Mouse (Mus musculus) right cerebral cortex, postnatal 25 days (tissue): ENCODE data around the gene Zfp398.

Source experiments
- DNase-seq: peaks from one replicate; pipeline ENCODE4 v3.0.0; 2022

Zfp398 gene

DNA sequence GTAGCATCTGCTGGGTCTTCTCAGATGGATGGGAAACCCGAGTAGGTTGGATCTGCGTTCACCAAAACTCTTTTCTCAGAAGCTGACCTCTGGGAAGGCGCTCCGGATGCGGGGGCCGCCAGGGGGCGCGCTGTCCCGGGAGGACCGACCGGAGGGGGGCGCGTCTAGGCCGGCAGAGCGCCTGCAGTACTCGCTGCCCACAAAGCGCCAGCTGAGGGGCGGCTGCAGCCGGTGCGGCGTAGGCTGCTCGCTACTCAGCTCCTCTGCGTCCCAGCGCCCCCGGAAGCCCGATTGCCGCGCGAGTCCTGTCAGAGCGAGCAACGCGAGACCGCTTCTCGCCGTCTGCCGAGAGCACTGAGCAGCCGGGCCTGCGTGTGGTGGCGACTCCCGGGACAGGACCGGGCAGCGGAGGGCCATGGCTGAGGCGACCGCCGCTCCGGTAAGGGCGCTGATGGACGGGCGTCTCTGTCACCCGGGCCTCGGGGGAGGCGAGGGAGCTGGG lies at the start of gene Zfp398:
Gene Zfp398 (plus strand): TSS at position 180 of the 502 bp plus-strand sequence.
- peak; percentile 96 for DNase-seq

DNA sequence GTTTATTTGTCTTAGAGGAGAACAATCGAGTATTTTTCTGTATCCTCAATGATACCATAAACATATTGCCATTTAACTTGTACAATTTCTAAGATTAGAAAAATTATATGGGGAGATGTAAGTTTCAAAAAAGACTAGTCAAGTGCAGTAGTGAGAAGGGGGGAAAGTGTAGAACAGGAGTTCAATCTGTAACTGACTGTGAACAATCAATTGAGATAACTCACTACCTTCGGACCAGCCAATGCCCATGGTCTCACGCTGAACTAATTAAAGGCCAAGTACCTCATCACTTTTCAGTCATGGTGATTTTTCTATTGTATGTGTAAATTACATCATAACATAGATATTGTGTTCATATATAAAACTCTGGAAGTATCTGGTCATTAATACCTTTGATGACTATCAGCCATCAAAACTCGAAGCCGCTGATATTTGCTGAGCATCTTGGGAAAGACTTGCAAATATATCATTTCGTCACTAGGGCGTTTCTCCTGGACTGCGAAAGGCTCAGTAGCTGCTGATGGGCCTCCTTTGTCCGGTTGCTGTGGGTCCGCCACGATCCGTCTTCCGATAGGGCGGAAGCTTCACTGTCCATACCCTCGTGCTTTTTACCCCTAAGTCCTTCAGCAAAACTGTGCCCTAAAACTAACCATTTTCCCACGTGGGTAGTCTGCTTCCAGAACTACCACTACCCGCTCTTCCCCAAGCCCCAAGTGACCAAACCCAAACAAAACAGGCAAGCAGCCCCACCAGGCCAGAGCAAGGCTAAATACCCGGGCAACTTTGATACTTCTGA lies 47.3 kb upstream of the Zfp398 start:
- DNase-seq: peak; percentile 81

- DNase-seq: peak; percentile 14
Measured at GRCm38 (mm10) chr6:47788821-47789220, 46.6 kb upstream of the Zfp398 start.

GRCm38 (mm10) chr6:47790745-47791144 lies 44.7 kb upstream of the Zfp398 start:
- no peak for DNase-seq

- no peak for DNase-seq
Measured at GRCm38 (mm10) chr6:47792533-47792932, 42.9 kb upstream of the Zfp398 start.

DNA sequence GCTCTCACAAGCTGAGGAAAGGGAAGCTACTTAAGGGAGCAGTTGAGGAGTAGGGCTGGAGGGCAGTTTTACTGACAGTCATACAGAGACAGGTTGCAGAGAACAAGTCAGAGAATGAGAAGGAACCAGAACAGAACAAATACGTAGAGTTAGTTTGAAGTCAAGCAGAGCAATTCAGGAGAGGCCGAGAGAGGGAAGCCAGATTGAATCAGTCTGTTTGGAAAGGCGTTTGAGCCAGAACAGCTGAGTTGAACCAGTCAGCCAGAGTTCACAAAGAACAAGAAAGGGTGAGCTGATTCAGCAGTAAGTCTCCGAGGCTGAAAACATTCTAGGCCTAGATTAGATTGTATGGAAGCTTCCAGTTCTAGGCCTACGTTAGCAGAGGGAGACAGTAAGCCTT lies 42.2 kb upstream of the Zfp398 start:
- DNase-seq: no peak

- no peak for DNase-seq
Measured at GRCm38 (mm10) chr6:47794106-47794830, 41.2 kb upstream of the Zfp398 start.

GRCm38 (mm10) chr6:47799079-47799478 lies 36.4 kb upstream of the Zfp398 start:
- DNase-seq: no peak

- no peak for DNase-seq
Measured at GRCm38 (mm10) chr6:47805520-47805919, 29.9 kb upstream of the Zfp398 start.

GRCm38 (mm10) chr6:47807419-47807818 lies 28.0 kb upstream of the Zfp398 start:
- DNase-seq: no peak

- DNase-seq: peak; percentile 20
Measured at GRCm38 (mm10) chr6:47808545-47808944, 26.9 kb upstream of the Zfp398 start.

- no peak for DNase-seq
Measured at GRCm38 (mm10) chr6:47809053-47809452, 26.4 kb upstream of the Zfp398 start.

DNA sequence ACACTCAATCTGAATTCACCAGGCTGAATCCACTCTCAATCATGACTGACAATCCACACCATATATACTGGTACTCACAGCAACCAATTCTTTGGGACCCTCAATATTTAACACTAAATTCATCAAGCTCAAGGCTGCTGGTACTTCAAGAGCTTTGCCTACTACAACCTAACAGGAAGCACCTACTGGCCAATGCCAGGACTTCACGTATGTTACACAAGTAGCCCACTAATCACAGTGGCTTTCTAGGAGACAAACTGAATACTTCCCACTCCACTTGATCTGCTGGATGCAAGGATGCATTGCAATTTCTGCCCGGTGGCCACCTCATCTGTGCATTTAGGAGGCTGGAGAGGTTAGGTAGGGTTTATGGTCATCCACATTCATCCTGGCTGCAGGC lies 25.3 kb upstream of the Zfp398 start:
- no peak for DNase-seq

DNA sequence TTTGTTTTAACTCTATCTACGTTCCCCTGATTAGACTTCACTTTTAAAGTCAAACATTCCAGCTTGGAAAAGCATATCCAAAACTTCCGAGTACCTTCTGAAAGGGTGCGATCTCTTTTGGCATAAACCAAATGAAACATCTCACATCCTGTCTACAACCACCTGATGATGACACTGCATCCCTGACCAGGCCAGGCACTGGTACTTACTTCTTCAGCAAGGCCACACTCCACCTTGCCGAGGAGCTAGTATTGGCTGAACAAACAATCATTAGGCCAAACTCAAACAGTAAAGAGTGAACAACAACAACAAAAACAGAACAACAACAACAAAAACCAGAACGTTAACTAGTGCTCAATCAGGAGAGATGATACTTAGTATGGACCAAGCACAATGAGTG lies 24.1 kb upstream of the Zfp398 start:
- DNase-seq: no peak

DNA sequence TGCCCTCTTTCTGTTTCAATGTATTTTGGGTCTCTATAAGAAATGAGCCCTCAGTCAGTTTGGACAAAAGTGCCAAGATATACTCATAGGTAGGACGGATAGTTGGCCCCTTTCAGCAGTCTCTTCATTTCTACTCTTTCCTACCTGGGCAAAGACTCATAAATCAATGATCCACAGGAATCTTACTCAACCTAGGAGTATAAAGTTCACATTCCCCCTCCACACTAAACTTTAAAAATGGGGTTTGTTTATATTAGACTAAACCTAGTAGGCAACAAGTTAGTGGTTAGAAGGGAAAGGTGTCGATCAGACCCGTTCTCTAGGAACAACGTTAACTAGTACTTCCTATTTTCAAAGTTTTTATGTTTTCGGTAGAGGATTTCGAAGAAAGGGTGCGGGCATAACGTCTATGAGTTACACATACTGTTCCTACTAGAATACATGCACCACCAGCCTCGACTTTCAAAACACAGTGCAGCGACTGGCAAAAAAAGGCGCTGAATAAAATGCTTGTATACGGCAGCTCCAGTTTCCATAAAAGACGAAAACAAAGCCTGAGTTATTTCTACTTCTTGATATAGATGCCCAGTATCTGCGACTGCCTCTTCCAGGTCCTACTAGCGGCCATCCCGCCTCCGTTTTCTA lies 23.1 kb upstream of the Zfp398 start:
- no peak for DNase-seq

GRCm38 (mm10) chr6:47813257-47813878 lies 22.1 kb upstream of the Zfp398 start, which contains the start of gene Pdia4:
Pdia4 (minus strand) TSS chr6:47813430.
- DNase-seq: peak; percentile 99

GRCm38 (mm10) chr6:47816151-47816550 lies 19.3 kb upstream of the Zfp398 start:
- no peak for DNase-seq

- DNase-seq: no peak
Measured at GRCm38 (mm10) chr6:47818721-47819120, 16.7 kb upstream of the Zfp398 start.

DNA sequence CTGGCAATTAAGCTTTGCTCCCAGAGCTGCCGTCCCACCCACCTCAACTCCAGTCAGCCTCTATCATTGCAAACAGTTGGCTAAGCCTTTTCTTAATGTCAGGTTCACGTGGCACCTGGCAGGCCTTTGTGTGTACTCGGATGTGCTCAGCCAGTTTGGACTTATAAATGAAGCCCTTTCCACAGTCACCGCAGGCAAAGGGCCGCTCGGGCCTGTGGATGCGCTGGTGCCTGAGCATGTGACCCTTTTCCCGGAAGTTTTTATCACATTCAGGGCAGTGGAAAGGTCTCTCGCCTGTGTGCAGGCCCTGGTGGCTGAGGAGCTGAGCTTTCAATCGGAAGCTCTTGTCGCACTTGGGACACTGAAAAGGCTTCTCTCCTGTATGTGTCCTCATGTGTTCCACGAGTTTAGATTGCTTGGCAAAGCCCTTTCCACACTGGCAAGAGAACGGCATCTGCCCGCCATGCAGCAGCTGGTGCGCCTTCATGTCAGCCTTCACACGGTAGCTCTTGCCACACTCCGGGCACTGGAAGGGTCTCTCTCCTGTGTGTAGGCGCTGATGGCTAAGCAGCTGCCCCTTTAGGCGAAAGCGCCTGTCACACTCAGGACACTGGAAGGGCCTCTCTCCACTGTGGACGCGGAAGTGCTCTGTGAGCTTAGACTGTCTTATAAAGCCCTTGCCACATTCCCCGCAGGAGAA lies 15.7 kb upstream of the Zfp398 start:
- DNase-seq: no peak

DNA sequence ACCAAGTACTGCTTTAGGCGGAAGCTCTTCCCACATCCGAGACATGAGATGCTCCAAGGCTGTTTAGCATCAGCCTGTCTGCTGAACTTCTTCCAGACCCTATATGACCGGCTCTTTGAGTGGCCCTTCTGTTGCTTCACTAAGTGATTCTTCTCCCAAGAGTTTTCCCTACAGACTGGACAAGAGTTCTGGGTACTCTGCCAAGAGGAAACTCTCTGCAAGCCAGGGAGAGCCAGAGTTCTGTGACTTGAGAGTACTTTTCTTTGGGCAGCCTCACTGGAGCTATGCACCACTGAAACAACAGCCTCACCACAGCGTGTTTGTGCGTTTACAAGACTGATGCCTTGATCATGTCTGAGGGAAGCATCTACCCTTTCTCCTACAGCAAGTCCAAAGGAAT lies 14.2 kb upstream of the Zfp398 start:
- no peak for DNase-seq

- no peak for DNase-seq
Measured at GRCm38 (mm10) chr6:47821776-47822175, 13.7 kb upstream of the Zfp398 start.

GRCm38 (mm10) chr6:47824241-47824640 lies 11.2 kb upstream of the Zfp398 start:
- DNase-seq: no peak
